Mouse (Mus musculus): ENCODE results near the gene Helq. TPM values are rescaled to one million over a fixed set of nuclear protein-coding genes. Genes with fewer than 3 reads are reported as not detected.

The Helq gene
- 24.3 TPM for total RNA-seq (2023)

GRCm38 (mm10) chr5:100798165-100798860 lies at the start of gene Helq, which contains the start of gene Mrps18c:
TSS of gene Helq (minus strand) at chr5:100798598.
TSS of gene Mrps18c (plus strand) at chr5:100798627.

GRCm38 (mm10) chr5:100845485-100845847 lies 47.1 kb upstream of the Helq start, which contains the start of gene Gpat3:
TSS of gene Gpat3 (plus strand) at chr5:100845713.

DNA sequence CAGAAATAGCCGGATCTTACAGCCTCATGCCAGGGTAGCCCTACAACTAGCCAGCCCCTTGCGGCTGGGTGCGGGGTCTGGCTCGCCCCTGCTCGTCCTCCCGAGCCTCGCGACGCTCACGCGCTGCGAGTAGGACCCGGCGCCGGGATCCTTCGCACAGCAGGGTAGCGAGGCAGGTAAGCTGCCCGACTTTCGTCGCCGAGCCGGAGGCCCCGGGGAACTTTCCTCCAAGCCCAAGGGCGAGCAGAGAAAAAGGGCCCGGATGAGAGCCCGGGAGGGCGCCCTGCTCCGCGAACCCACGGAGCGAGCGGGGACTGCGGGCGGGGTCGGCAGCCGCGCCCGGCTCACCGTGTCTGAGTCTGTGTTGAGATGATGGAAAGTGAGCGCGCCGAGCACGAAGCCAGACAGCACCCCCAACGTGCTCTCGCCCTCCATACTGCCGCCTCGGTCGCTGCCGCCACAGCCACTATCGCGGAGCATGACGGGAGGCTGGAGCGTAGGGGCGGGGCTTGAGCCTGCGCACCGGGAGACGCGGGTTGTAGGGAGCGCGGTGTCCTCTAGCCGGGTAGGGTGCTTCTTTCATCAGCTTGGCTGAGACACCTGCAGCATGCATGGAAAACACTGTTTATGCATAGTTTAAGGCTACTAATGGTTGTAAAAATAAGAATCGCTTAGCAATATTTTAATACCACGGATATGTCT lies 22.2 kb upstream of the Helq start, which contains the start of gene Abraxas1:
Abraxas1 (minus strand) TSS at position 483 of the 702 bp plus-strand sequence.

DNA sequence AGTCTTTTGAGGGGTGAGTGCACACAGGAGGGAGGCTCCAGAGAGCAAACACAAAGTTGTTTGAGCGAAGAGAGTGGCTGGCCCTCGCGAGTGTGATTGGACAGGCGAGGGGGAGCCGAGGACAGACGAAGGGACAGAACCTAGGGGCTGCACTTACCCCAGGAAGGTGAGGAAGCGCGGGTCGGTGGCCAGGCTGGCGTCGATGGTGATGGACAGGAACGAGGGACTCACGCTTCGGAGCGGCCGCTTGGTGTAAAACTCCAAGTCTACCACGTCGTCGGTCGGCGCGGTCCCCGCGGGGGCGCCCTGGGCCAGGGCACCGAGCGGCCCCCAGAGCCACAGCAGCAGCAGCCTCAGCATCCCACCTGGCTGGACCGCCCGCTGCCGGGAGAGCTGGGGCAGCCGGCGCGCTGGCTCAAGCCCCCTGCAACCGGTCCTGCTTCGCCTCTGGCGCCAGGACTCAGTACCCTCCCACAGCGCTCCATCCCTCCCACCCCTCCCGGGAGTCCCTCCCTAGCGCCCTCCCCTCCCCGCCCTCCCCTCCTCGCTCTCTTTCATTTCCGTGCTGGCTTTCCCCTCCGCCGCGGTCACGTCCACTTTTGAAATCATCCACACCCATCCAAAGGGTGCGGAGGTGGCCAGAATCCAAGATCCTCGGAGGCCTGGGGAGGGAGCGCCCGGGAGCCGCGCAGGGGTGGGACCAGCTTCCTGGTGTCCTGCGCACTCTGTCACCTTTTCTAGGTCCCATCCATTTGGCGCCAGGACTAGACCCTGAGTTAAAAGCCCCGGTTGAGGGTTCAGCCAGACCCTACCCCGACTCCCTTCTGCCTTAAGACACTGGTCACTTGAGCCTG lies 78.9 kb downstream of the Helq start, which contains the start of gene Hpse:
Hpse (minus strand) TSS at position 482 of the 854 bp plus-strand sequence.

Other genes with a start within 250 kb of the Helq start
- gene Plac8, start 226.4 kb downstream of the Helq start, total RNA-seq (2023), result 29.6 TPM
- 33.8 TPM for gene Coq2, start 123.5 kb downstream of the Helq start, total RNA-seq (2023)
- 2.2 TPM for gene Hpse, start 78.9 kb downstream of the Helq start, total RNA-seq (2023)
- gene Mrps18c, start within 50 bp of the Helq start, total RNA-seq (2023), result 59.6 TPM
- gene Abraxas1, start 22.4 kb upstream of the Helq start, total RNA-seq (2023), result 16.5 TPM
- 3.0 TPM for gene Gpat3, start 47.1 kb upstream of the Helq start, total RNA-seq (2023)

Measured in CD4-positive naive resting alpha-beta T cell, adult 57 days (primary cell).